9 mouse cellular contexts compared by ENCODE assay signal in the genomic region with DNA sequence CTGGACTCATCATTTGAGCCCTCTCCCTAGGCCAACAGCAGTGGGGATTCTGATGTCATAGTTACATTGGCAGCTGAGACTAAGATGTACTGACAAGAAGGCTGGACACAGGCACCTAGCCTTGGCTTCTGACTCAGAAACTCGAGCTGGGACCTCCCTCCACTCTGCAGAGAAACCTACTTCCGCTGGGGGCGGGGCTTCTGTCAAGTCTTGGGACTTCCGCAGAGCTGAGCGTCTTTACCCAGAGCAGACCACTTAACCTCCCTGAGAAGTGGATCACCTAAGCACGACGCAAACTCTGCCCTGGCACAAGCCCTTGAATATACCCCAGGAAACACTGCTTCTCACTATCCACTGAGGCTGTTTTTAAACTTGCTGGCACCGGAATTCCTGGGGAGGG. TPM values are rescaled to one million over a fixed set of nuclear protein-coding genes. Genes with fewer than 3 reads are reported as not detected.
DNase-seq lines count a peak whose midpoint lies in the region; ATAC-seq lines count a peak whose summit lies in the region.
"Had no signal": no experiment of that assay in that cellular context is flagged by ENCODE, and none has a peak within 500 bp of the region (broad histone marks: within the 10 kb centered on the region; RNA-seq: fewer than 3 reads in every experiment).

No protein-coding gene starts in this region.

- ATAC-seq in embryonic facial prominence, embryonic 11.5 days (replicated peaks; ENCODE audit: insufficient number of reproducible peaks, low FRiP score, low TSS enrichment, low read depth) = no peak

- H3K27me3 ChIP-seq in embryonic facial prominence, embryonic 11.5 days (ENCODE audit: control insufficient read depth, insufficient read depth, low read length) = no peaks in the 10 kb centered on the region

- DNase-seq in ovary, postnatal 36 days (ENCODE audit: low spot score) = peak; percentile 50
- no peak for DNase-seq in ovary, adult 18-20 months (ENCODE audit: low spot score)
- peak; percentile 35 for DNase-seq in embryonic facial prominence, embryonic 11.5 days (ENCODE audit: low spot score)
- DNase-seq in induced T-regulatory cell, adult 2 months (ENCODE audit: low read depth) = peak; percentile 91
- peak; percentile 86 for DNase-seq in lung, postnatal 10 days
- DNase-seq in testis, postnatal 14 days (ENCODE audit: low spot score) = peak; percentile 41
- no peak for DNase-seq in cerebellum, adult 9-11 months
- DNase-seq in ovary, postnatal 10 days (ENCODE audit: low spot score) = no peak

- no peaks in the 10 kb centered on the region for H3K9me3 ChIP-seq in embryonic facial prominence, embryonic 11.5 days (replicated peaks; ENCODE audit: control insufficient read depth, low read length)
- H3K9me3 ChIP-seq: limb, embryonic 12.5 days had no signal

- no peaks in the 10 kb centered on the region for H3K36me3 ChIP-seq in embryonic facial prominence, embryonic 11.5 days (replicated peaks; ENCODE audit: control insufficient read depth, insufficient read depth, low read depth, low read length)
- H3K36me3 ChIP-seq: limb, embryonic 12.5 days had no signal

- H3K4me3 ChIP-seq in embryonic facial prominence, embryonic 11.5 days (ENCODE audit: low read depth, low read length) = no peak overlapping the region
- H3K4me3 ChIP-seq: limb, embryonic 12.5 days had no signal

- H3K9ac ChIP-seq in embryonic facial prominence, embryonic 11.5 days (replicated peaks; ENCODE audit: low read length) = no peak overlapping the region
- H3K9ac ChIP-seq: limb, embryonic 12.5 days had no signal

- WGBS in embryonic facial prominence, embryonic 11.5 days = 17% methylated on average over 8 of the region's 8 CpGs

- no peak overlapping the region for H3K4me2 ChIP-seq in embryonic facial prominence, embryonic 11.5 days (ENCODE audit: low read depth, low read length)
- H3K4me2 ChIP-seq: limb, embryonic 12.5 days had no signal

- H3K27ac ChIP-seq in embryonic facial prominence, embryonic 11.5 days (replicated peaks; ENCODE audit: low read depth, low read length) = no peak overlapping the region
- H3K27ac ChIP-seq: limb, embryonic 12.5 days had no signal

- no peaks in the 10 kb centered on the region for H3K4me1 ChIP-seq in embryonic facial prominence, embryonic 11.5 days (ENCODE audit: control insufficient read depth, insufficient read depth, low read length)
- H3K4me1 ChIP-seq: limb, embryonic 12.5 days had no signal

RNA-seq across cellular contexts. Expression of a gene that starts 16.8 kb away (rescaled TPM):
- polyA plus RNA-seq in embryonic facial prominence, embryonic 11.5 days (2014; fragmentation: Nextera tagmentation; extraction: Ambion mirVana) = 0.35 and 1.1 TPM in 2 replicates

RNA-seq across cellular contexts. Expression of a gene that starts 30.9 kb away (rescaled TPM):
- polyA plus RNA-seq in embryonic facial prominence, embryonic 11.5 days (2014; fragmentation: Nextera tagmentation; extraction: Ambion mirVana) = 2.2 and 2.3 TPM in 2 replicates

Comparison
In these comparisons a context has a peak if more than half of its experiments do, and no peak if none do; other contexts are left out.
1. DNase-seq: peak in ovary, postnatal 36 days (single experiment), embryonic facial prominence, embryonic 11.5 days (single experiment), induced T-regulatory cell, adult 2 months (single experiment), lung, postnatal 10 days (single experiment) and testis, postnatal 14 days (single experiment); none in ovary, adult 18-20 months (single experiment), cerebellum, adult 9-11 months (single experiment) and ovary, postnatal 10 days (single experiment).